Mouse (Mus musculus): Measurements from ENCODE around the gene Tifa. TPM values are rescaled to one million over a fixed set of nuclear protein-coding genes. Genes with fewer than 3 reads are reported as not detected.

The Tifa gene
- polyA plus RNA-seq, 1 experiment from 2014 or later: 7.4 TPM

DNA sequence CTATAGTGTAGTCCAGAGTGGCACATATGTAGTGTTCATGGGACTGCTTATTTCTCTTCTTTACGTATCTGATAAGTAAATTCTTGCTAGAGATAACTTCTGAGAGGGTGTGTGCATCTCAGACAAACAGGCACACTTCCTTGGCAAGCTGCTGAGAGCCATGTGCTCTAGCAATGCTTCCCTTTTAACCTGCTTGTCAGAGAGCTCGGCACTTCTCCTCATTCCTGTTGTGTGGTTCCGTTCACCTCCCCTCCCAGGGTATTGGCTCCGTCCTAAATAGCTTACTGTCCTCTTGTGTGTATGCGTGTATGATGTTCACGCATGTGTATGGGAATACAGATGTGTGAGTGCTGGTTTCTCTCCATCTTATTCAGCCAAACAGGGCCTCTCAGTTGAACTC lies 33.1 kb upstream of the Tifa start:
- no peak for ATAC-seq (ENCODE audit: insufficient read depth, low FRiP score)
- no peak overlapping the region for H3K4me2 ChIP-seq (ENCODE audit: low read depth, low read length)
- no peak overlapping the region for H3K4me3 ChIP-seq (replicated peaks; ENCODE audit: low read length)
- H3K9ac ChIP-seq (ENCODE audit: low read length): no peak overlapping the region
- no peaks in the 10 kb centered on the region for H3K36me3 ChIP-seq (ENCODE audit: control insufficient read depth, insufficient read depth, low read length)
- H3K4me1 ChIP-seq (ENCODE audit: control insufficient read depth, insufficient read depth, low read length): no peaks in the 10 kb centered on the region
- 0 out of 2 replicates have a peak, but pooled peaks cover 3% of the 10 kb centered on the region for H3K27me3 ChIP-seq (ENCODE audit: control insufficient read depth, insufficient read depth, low read length)
- 86% methylated on average over 6 of the region's 6 CpGs for WGBS
- H3K27ac ChIP-seq (ENCODE audit: low read length): no peak overlapping the region
- H3K9me3 ChIP-seq (replicated peaks; ENCODE audit: control insufficient read depth, low read length): no peaks in the 10 kb centered on the region

DNA sequence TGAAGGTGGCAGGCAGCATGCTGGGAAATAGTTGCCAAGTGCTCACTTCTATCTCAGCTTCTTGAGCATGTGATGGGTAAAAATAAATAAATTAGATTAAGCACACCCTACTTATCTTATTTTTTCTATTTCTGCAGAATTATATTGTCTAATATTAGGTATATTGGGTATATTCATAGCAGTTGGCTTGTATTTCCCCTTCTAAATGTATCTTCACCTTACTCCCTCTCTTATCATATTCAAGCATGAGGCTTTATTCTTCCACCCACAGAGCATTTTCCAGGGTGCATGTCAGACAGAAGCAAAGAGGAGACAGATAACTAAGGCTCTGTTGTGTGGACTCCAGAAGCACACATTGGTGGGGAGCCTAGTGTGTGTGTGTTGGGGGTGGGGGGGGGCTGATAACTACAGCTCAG lies 31.7 kb upstream of the Tifa start:
- Histone ChIP-seq H3K9me3 (replicated peaks; ENCODE audit: control insufficient read depth, low read length) (no peaks in the 10 kb centered on the region), H3K4me3 (replicated peaks; ENCODE audit: low read length) (no peak overlapping the region), H3K36me3 (ENCODE audit: control insufficient read depth, insufficient read depth, low read length) (no peaks in the 10 kb centered on the region), H3K9ac (ENCODE audit: low read length) (no peak overlapping the region), H3K27ac (ENCODE audit: low read length) (no peak overlapping the region), H3K4me1 (ENCODE audit: control insufficient read depth, insufficient read depth, low read length) (no peaks in the 10 kb centered on the region), H3K27me3 (ENCODE audit: control insufficient read depth, insufficient read depth, low read length) (0 out of 2 replicates have a peak, but pooled peaks cover 3% of the 10 kb centered on the region), H3K4me2 (ENCODE audit: low read depth, low read length) (no peak overlapping the region)
- no peak for ATAC-seq (ENCODE audit: insufficient read depth, low FRiP score)

DNA sequence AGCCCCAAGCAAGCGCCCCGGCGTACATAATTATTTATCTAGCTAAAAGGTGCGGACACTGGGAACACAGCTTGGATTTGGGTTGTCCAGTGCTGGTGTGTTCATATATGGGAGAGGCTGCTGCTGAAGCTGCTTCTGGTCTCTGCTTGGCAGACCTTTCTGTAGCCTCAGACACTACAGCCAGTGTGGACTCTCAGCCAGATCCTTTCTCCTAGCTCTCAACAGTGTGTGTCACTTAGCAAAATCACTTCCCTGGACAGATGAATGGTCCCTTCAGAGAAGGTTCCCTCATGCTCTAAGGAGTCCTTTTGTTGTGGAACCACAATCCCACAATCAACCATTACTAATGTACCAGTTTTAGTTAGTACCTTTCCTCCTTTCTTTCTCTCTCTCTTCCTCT lies 30.8 kb upstream of the Tifa start:
- Histone ChIP-seq H3K27ac (ENCODE audit: low read length) (no peak overlapping the region), H3K9me3 (replicated peaks; ENCODE audit: control insufficient read depth, low read length) (no peaks in the 10 kb centered on the region), H3K36me3 (ENCODE audit: control insufficient read depth, insufficient read depth, low read length) (no peaks in the 10 kb centered on the region), H3K4me1 (ENCODE audit: control insufficient read depth, insufficient read depth, low read length) (no peaks in the 10 kb centered on the region), H3K4me2 (ENCODE audit: low read depth, low read length) (no peak overlapping the region), H3K9ac (ENCODE audit: low read length) (no peak overlapping the region), H3K4me3 (replicated peaks; ENCODE audit: low read length) (no peak overlapping the region), H3K27me3 (ENCODE audit: control insufficient read depth, insufficient read depth, low read length) (0 out of 2 replicates have a peak, but pooled peaks cover 3% of the 10 kb centered on the region)
- 51% methylated on average over 4 of the region's 4 CpGs for WGBS
- ATAC-seq (ENCODE audit: insufficient read depth, low FRiP score): no peak

DNA sequence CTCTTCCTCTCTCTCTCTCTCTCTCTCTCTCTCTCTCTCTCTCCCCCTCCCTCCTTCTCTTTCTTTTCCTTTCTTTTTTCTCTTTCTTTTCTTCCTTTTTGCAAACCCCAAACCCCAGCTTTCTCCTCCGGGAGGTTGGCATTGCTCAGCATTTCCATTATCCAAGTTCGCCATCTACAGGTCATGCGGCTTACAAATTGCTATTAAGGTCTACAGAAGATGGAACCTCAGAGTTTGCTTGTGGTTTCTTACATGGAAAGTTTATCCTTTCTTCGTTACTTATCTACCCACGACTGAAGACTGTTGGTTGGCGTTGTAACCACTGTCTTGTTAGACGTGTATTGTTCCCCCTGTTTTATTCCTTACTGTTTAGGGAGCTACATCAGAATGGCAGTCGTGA lies 30.4 kb upstream of the Tifa start:
- Histone ChIP-seq H3K9ac (ENCODE audit: low read length) (no peak overlapping the region), H3K9me3 (replicated peaks; ENCODE audit: control insufficient read depth, low read length) (no peaks in the 10 kb centered on the region), H3K4me2 (ENCODE audit: low read depth, low read length) (no peak overlapping the region), H3K36me3 (ENCODE audit: control insufficient read depth, insufficient read depth, low read length) (no peaks in the 10 kb centered on the region), H3K27ac (ENCODE audit: low read length) (no peak overlapping the region), H3K4me1 (ENCODE audit: control insufficient read depth, insufficient read depth, low read length) (no peaks in the 10 kb centered on the region), H3K4me3 (replicated peaks; ENCODE audit: low read length) (no peak overlapping the region), H3K27me3 (ENCODE audit: control insufficient read depth, insufficient read depth, low read length) (0 out of 2 replicates have a peak, but pooled peaks cover 3% of the 10 kb centered on the region)
- 19% methylated on average over 8 of the region's 8 CpGs for WGBS
- no peak for ATAC-seq (ENCODE audit: insufficient read depth, low FRiP score)

DNA sequence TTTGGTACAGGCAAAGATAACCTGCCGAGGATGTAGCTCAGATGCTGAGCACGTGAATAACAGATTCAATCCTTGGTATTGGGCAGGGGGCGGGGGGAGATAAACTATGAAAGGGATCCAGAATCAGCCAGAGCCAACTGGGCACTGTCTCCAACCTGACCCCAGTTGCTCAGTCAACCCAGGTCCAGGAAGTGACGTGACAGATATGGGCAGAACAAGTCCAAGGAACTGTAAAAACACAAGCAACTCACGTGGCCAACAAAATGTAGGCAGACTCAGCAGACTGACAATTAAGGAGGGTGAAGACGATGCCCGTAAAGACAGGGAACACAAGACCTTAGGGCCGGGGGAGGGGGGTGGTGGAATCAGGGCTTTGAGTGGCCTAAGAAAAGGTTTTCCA lies 27.2 kb upstream of the Tifa start:
- WGBS: 69% methylated on average over 8 of the region's 8 CpGs
- H3K9me3 ChIP-seq (replicated peaks; ENCODE audit: control insufficient read depth, low read length): no peaks in the 10 kb centered on the region
- no peak overlapping the region for H3K9ac ChIP-seq (ENCODE audit: low read length)
- ATAC-seq (ENCODE audit: insufficient read depth, low FRiP score): no peak
- H3K27ac ChIP-seq (ENCODE audit: low read length): no peak overlapping the region
- no peaks in the 10 kb centered on the region for H3K36me3 ChIP-seq (ENCODE audit: control insufficient read depth, insufficient read depth, low read length)
- 0 out of 2 replicates have a peak, but pooled peaks cover 3% of the 10 kb centered on the region for H3K27me3 ChIP-seq (ENCODE audit: control insufficient read depth, insufficient read depth, low read length)
- no peaks in the 10 kb centered on the region for H3K4me1 ChIP-seq (ENCODE audit: control insufficient read depth, insufficient read depth, low read length)
- H3K4me3 ChIP-seq (replicated peaks; ENCODE audit: low read length): no peak overlapping the region
- no peak overlapping the region for H3K4me2 ChIP-seq (ENCODE audit: low read depth, low read length)

DNA sequence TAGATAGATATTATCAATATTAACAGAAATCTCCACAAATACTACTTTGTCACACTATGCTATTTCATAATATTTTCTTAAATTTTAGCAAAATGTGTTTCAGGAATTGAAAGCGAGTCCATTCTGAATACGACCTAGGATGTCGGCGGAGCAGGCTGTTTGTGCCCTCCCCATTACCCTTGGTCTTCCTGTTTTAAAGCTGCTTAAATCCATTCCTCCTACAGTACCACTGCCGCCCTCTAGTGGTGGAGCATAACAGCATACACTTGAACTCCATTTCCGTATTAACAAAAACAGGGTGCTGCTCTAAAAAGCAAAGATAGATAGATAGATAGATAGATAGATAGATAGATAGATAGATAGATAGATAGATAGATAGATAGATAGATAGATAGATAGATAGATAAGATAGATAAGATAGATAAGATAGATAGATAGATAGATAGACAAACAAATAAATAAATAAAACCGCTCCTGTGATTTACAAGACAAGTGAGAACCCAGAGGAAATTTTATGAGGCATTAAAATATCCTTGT lies 26.5 kb upstream of the Tifa start:
- Histone ChIP-seq H3K4me2 (ENCODE audit: low read depth, low read length) (0 out of 2 replicates have a peak overlapping the region, but pooled peaks have one; percentile 19), H3K9ac (ENCODE audit: low read length) (no peak overlapping the region), H3K9me3 (replicated peaks; ENCODE audit: control insufficient read depth, low read length) (no peaks in the 10 kb centered on the region), H3K4me1 (ENCODE audit: control insufficient read depth, insufficient read depth, low read length) (no peaks in the 10 kb centered on the region), H3K27me3 (ENCODE audit: control insufficient read depth, insufficient read depth, low read length) (0 out of 2 replicates have a peak, but pooled peaks cover 3% of the 10 kb centered on the region), H3K27ac (ENCODE audit: low read length) (no peak overlapping the region), H3K4me3 (replicated peaks; ENCODE audit: low read length) (no peak overlapping the region), H3K36me3 (ENCODE audit: control insufficient read depth, insufficient read depth, low read length) (no peaks in the 10 kb centered on the region)
- no peak for ATAC-seq (ENCODE audit: insufficient read depth, low FRiP score)
- WGBS: 20% methylated on average over 7 of the region's 7 CpGs

DNA sequence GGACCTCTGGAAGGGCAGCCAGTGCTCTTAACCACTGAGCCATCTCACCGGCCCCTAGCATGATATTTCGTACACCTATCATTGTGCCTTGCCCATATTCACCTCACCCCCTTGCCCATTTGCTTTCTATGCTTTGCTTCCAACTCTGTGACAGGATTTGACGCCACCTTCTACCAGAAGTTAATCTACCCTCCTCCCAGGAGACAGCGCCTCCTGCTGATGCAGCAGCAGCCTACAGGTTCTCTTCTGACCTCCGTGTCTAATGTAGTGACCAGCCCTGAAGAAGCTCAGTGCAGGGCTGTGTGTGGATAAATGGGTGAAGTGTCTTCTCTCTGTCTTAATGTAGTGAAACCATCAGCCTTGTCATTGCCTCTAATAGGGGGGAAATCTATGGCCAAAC lies 25.1 kb upstream of the Tifa start:
- WGBS: 63% methylated on average over 5 of the region's 5 CpGs
- H3K4me3 ChIP-seq (replicated peaks; ENCODE audit: low read length): no peak overlapping the region

DNA sequence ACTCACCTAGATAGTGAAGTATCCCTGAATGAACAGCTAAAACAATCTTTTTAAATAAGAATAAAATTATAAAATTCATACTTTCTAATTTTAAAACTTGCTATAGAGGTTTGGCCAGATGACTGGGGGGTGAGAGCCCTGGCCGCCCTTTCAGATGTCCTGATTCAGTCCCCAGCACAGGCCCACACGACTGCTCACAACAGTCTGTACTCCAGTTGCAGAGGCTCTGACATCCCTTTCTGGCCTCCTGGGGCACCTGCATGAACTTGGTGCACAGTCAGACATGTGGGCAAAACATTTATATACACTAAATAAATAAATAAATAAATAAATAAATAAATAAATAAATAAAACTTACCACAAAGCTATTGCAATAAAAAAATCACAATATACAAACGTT lies 23.6 kb upstream of the Tifa start:
- no peaks in the 10 kb centered on the region for H3K27me3 ChIP-seq (ENCODE audit: control insufficient read depth, insufficient read depth, low read length)
- WGBS: 72% methylated on average over 3 of the region's 3 CpGs
- no peaks in the 10 kb centered on the region for H3K4me1 ChIP-seq (ENCODE audit: control insufficient read depth, insufficient read depth, low read length)
- no peaks in the 10 kb centered on the region for H3K36me3 ChIP-seq (ENCODE audit: control insufficient read depth, insufficient read depth, low read length)
- H3K4me3 ChIP-seq (replicated peaks; ENCODE audit: low read length): no peak overlapping the region
- H3K4me2 ChIP-seq (ENCODE audit: low read depth, low read length): no peak overlapping the region
- no peak for ATAC-seq (ENCODE audit: insufficient read depth, low FRiP score)
- H3K9ac ChIP-seq (ENCODE audit: low read length): no peak overlapping the region
- no peaks in the 10 kb centered on the region for H3K9me3 ChIP-seq (replicated peaks; ENCODE audit: control insufficient read depth, low read length)
- H3K27ac ChIP-seq (ENCODE audit: low read length): no peak overlapping the region

More for the DNA sequence above, 25.1 kb upstream of the Tifa start:
- Histone ChIP-seq H3K9ac (ENCODE audit: low read length) (no peak overlapping the region), H3K27ac (ENCODE audit: low read length) (no peak overlapping the region), H3K4me2 (ENCODE audit: low read depth, low read length) (no peak overlapping the region), H3K36me3 (ENCODE audit: control insufficient read depth, insufficient read depth, low read length) (no peaks in the 10 kb centered on the region), H3K4me1 (ENCODE audit: control insufficient read depth, insufficient read depth, low read length) (no peaks in the 10 kb centered on the region), H3K9me3 (replicated peaks; ENCODE audit: control insufficient read depth, low read length) (no peaks in the 10 kb centered on the region), H3K27me3 (ENCODE audit: control insufficient read depth, insufficient read depth, low read length) (0 out of 2 replicates have a peak, but pooled peaks cover 3% of the 10 kb centered on the region)
- ATAC-seq (ENCODE audit: insufficient read depth, low FRiP score): no peak

DNA sequence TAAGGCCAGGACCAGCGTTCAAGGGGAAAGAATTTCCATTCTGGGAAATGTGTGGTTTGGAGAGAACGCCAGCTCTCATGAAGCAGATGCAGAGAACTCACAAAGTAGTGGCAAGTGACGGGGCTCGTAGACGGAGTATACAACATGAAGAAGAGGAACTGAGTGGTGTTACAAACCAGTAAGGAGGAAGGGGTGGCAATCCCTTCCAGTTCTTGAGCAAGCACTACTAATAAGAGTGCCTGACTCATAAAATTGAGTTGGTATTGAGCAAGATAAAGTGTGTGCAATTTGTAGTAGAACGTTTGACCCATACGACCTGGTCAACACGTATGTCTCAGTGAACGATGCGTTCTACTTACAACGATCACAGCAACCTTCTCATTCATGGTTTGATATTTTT lies 20.5 kb upstream of the Tifa start:
- no peaks in the 10 kb centered on the region for H3K4me1 ChIP-seq (ENCODE audit: control insufficient read depth, insufficient read depth, low read length)
- no peaks in the 10 kb centered on the region for H3K27me3 ChIP-seq (ENCODE audit: control insufficient read depth, insufficient read depth, low read length)
- H3K9ac ChIP-seq (ENCODE audit: low read length): no peak overlapping the region
- 82% methylated on average over 11 of the region's 11 CpGs for WGBS
- ATAC-seq (ENCODE audit: insufficient read depth, low FRiP score): no peak
- no peak overlapping the region for H3K27ac ChIP-seq (ENCODE audit: low read length)
- H3K9me3 ChIP-seq (replicated peaks; ENCODE audit: control insufficient read depth, low read length): no peaks in the 10 kb centered on the region
- no peak overlapping the region for H3K4me3 ChIP-seq (replicated peaks; ENCODE audit: low read length)
- no peak overlapping the region for H3K4me2 ChIP-seq (ENCODE audit: low read depth, low read length)
- no peaks in the 10 kb centered on the region for H3K36me3 ChIP-seq (ENCODE audit: control insufficient read depth, insufficient read depth, low read length)

Measured in stomach, embryonic 16.5 days (tissue).